8 mouse cellular contexts compared by ENCODE assay signal in the genomic region with DNA sequence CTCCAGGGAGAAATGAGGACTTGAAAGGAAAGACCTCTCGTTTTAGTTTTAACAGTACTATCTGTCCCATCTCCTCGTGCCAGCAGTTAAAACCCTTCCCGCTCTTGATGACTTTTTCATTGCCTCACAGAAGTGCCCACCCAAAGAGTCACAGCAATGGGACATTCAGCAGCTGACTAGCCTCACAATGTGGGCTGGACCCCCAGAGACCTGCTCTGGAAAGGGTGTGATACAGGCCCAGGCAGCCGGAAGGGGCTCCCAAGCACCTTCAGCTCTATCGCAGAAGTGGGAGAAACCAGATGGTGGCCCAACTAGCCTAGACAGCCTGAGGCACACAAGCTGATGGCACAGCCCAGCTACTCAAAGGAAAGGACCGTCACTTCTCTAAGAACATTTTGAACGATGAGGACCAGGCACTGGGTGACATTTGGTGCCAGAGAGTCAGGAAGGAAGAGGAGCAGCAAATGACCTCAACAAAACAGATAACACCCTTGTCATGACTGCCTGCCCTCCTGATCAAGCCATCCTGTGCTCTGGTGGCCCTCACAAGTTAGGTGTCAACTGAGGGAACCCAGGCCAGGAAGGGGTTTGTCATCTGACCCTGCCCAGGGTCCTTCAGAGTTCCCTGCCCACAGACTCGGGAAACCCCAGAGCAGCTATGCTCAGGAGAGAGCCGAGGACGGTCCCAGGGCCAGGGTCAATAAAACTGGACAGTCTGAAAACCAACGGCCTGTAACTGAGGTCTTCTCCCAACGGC. TPM values are rescaled to one million over a fixed set of nuclear protein-coding genes. Genes with fewer than 3 reads are reported as not detected.
DNase-seq lines count a peak whose midpoint lies in the region; ATAC-seq and TF ChIP-seq lines count a peak whose summit lies in the region.

No protein-coding gene starts in this region.

- no peaks in the 10 kb centered on the region for H3K9me3 ChIP-seq in forebrain, embryonic 11.5 days (ENCODE audit: control insufficient read depth, low read length)
- no peaks in the 10 kb centered on the region for H3K9me3 ChIP-seq in limb, embryonic 13.5 days
- H3K9me3 ChIP-seq in neural tube, embryonic 12.5 days = no peaks in the 10 kb centered on the region

- no peak for ATAC-seq in forebrain, embryonic 11.5 days (replicated peaks; ENCODE audit: low FRiP score)
- ATAC-seq in limb, embryonic 13.5 days (ENCODE audit: low FRiP score, low read depth) = no peak
- no peak for ATAC-seq in neural tube, embryonic 12.5 days (ENCODE audit: low FRiP score, low read depth)

- peak overlapping the region; percentile 59; the same call in 1 of the 2 replicates for H3K27ac ChIP-seq in testis, adult 2 months (ENCODE audit: control insufficient read depth, insufficient read depth, low read depth, low read length)
- no peak overlapping the region for H3K27ac ChIP-seq in forebrain, embryonic 11.5 days (ENCODE audit: low read depth, low read length)
- H3K27ac ChIP-seq in limb, embryonic 13.5 days = no peak overlapping the region
- H3K27ac ChIP-seq in neural tube, embryonic 12.5 days = no peak overlapping the region

- 0 out of 2 replicates have a peak, but pooled peaks have one; percentile 13 for TF ChIP-seq POLR2A in testis, adult 2 months (IDR thresholded peaks at IDR 0.05; ENCODE audit: control insufficient read depth, low read depth, low read length)

- peak overlapping the region; percentile 99 for H3K4me3 ChIP-seq in testis, adult 2 months (ENCODE audit: control insufficient read depth, low read depth, low read length)
- peak overlapping the region; percentile 63 for H3K4me3 ChIP-seq in forebrain, embryonic 11.5 days (ENCODE audit: low read depth, low read length)
- H3K4me3 ChIP-seq in limb, embryonic 13.5 days = peak overlapping the region; percentile 78
- H3K4me3 ChIP-seq in neural tube, embryonic 12.5 days = peak overlapping the region; percentile 69

- no peaks in the 10 kb centered on the region for H3K36me3 ChIP-seq in testis, adult 2 months (ENCODE audit: control insufficient read depth, insufficient read depth, low read length)
- no peaks in the 10 kb centered on the region for H3K36me3 ChIP-seq in forebrain, embryonic 11.5 days (ENCODE audit: control insufficient read depth, insufficient read depth, low read length)
- H3K36me3 ChIP-seq in limb, embryonic 13.5 days = no peaks in the 10 kb centered on the region
- no peaks in the 10 kb centered on the region for H3K36me3 ChIP-seq in neural tube, embryonic 12.5 days

- no peaks in the 10 kb centered on the region for H3K27me3 ChIP-seq in testis, adult 2 months (ENCODE audit: control insufficient read depth, insufficient read depth, low read length)
- peaks cover 30% of the 10 kb centered on the region for H3K27me3 ChIP-seq in forebrain, embryonic 11.5 days (ENCODE audit: control insufficient read depth, insufficient read depth, low read length)
- peaks cover 39% of the 10 kb centered on the region for H3K27me3 ChIP-seq in limb, embryonic 13.5 days
- H3K27me3 ChIP-seq in neural tube, embryonic 12.5 days (replicated peaks) = peaks cover 35% of the 10 kb centered on the region

- no peak for TF ChIP-seq CTCF in testis, adult 2 months (IDR thresholded peaks at IDR 0.05; ENCODE audit: control insufficient read depth, insufficient read depth, insufficient replicate concordance, low read depth, low read length)

- peaks cover 46% of the 10 kb centered on the region for H3K4me1 ChIP-seq in testis, adult 2 months (ENCODE audit: control insufficient read depth, insufficient read depth, low read length)
- H3K4me1 ChIP-seq in forebrain, embryonic 11.5 days (replicated peaks; ENCODE audit: control insufficient read depth, insufficient read depth, low read length) = peaks cover 32% of the 10 kb centered on the region
- H3K4me1 ChIP-seq in limb, embryonic 13.5 days = peaks cover 53% of the 10 kb centered on the region
- H3K4me1 ChIP-seq in neural tube, embryonic 12.5 days = peaks cover 59% of the 10 kb centered on the region

- 53% methylated on average over 12 of the region's 12 CpGs for WGBS in forebrain, embryonic 11.5 days
- 16% methylated on average over 12 of the region's 12 CpGs for WGBS in limb, embryonic 13.5 days
- WGBS in neural tube, embryonic 12.5 days = 33% methylated on average over 12 of the region's 12 CpGs

- DNase-seq in testis, postnatal 10 days (ENCODE audit: low spot score) = no peak
- DNase-seq in forebrain, embryonic 11.5 days (ENCODE audit: low spot score) = no peak
- DNase-seq in layer of hippocampus, adult 18-20 months (ENCODE audit: low spot score in 2 of 2) = no peak
- DNase-seq in right cerebral cortex, postnatal 36 days (ENCODE audit: low spot score in 2 of 2) = no peak
- DNase-seq in layer of hippocampus, adult 8-10 months (ENCODE audit: low spot score in 2 of 2) = no peak

- peak overlapping the region; percentile 92 for H3K4me2 ChIP-seq in forebrain, embryonic 11.5 days (ENCODE audit: low read depth, low read length, severe bottlenecking)
- H3K4me2 ChIP-seq in limb, embryonic 13.5 days (replicated peaks) = peak overlapping the region; percentile 91
- peak overlapping the region; percentile 95 for H3K4me2 ChIP-seq in neural tube, embryonic 12.5 days (replicated peaks)

- peak overlapping the region; percentile 66 for H3K9ac ChIP-seq in forebrain, embryonic 11.5 days (ENCODE audit: low read length)
- H3K9ac ChIP-seq in limb, embryonic 13.5 days = peak overlapping the region; percentile 81
- no peak overlapping the region for H3K9ac ChIP-seq in neural tube, embryonic 12.5 days

RNA-seq across cellular contexts. Expression of a gene that starts 2.3 kb away (rescaled TPM):
- polyA plus RNA-seq in testis, adult 2 months (2012; rRNA removed) = 95.0 and 105 TPM in 2 replicates
- polyA plus RNA-seq in forebrain, embryonic 11.5 days (2014; fragmentation: Nextera tagmentation; extraction: Ambion mirVana) = 9.1 and 9.8 TPM in 2 replicates
- polyA plus RNA-seq in limb, embryonic 13.5 days (2015; fragmentation: Nextera tagmentation; extraction: Ambion mirVana) = 11.7 and 12.5 TPM in 2 replicates
- 11.3 and 12.9 TPM in 2 replicates for polyA plus RNA-seq in neural tube, embryonic 12.5 days (2016; fragmentation: Nextera tagmentation; extraction: Ambion mirVana)
- 10 to 100 TPM; 21.3 to 23.4 TPM for total RNA-seq in layer of hippocampus, adult 18-20 months (2021)
- total RNA-seq in layer of hippocampus, adult 8-10 months (2022) = 10 to 100 TPM; 19.6 to 21.6 (median 20.4) TPM

RNA-seq across cellular contexts. Expression of a gene that starts 13.6 kb away (rescaled TPM):
- polyA plus RNA-seq in testis, adult 2 months (2012; rRNA removed) = 9.9 and 11.6 TPM in 2 replicates
- polyA plus RNA-seq in forebrain, embryonic 11.5 days (2014; fragmentation: Nextera tagmentation; extraction: Ambion mirVana) = 35.7 and 38.4 TPM in 2 replicates
- polyA plus RNA-seq in limb, embryonic 13.5 days (2015; fragmentation: Nextera tagmentation; extraction: Ambion mirVana) = 38.5 and 43.4 TPM in 2 replicates
- 47.1 and 49.8 TPM in 2 replicates for polyA plus RNA-seq in neural tube, embryonic 12.5 days (2016; fragmentation: Nextera tagmentation; extraction: Ambion mirVana)
- total RNA-seq in layer of hippocampus, adult 18-20 months (2021) = 10 to 100 TPM in 1 of 2 experiments, 1 to 10 TPM in 1; 7.5 to 11.7 TPM
- total RNA-seq in layer of hippocampus, adult 8-10 months (2022) = 1 to 10 TPM; 8.7 to 9.8 (median 9.0) TPM
